Mouse (Mus musculus) midbrain, embryonic 11.5 days (tissue): ENCODE measurements around the gene Cox7a1. TPM values are rescaled to one million over a fixed set of nuclear protein-coding genes. Genes with fewer than 3 reads are reported as not detected.
"Not testable (repeated sequence)": the region's sequence is repeated elsewhere in the genome, so short reads cannot be mapped to it uniquely, and the experiment has no call there.

Experiments used
- ATAC-seq: fragments of 200-750 bp; cut with Nextera tagmentation; 2 replicates; pipeline ENCODE4 v1.8.0; 2017; ENCODE audit warnings: moderate TSS enrichment, moderate library complexity; ENCODE audit not compliant: low FRiP score
- DNase-seq: peaks from one replicate; pipeline ENCODE4 v3.0.0; 2015; ENCODE audit warnings: low spot score; ENCODE audit errors: missing footprints
- H3K27ac ChIP-seq: fragments of 300-500 bp; sonication (generic); 2 replicates; pipeline ENCODE4 v1.5.1; 2014; ENCODE audit warnings: low read depth, low read length
- H3K27me3 ChIP-seq: fragments of 300-500 bp; sonication (generic); 2 replicates; pipeline ENCODE4 v1.6.1; 2014; ENCODE audit warnings: mild to moderate bottlenecking, low read length, moderate library complexity, mixed read lengths; ENCODE audit not compliant: control insufficient read depth, insufficient read depth
- H3K36me3 ChIP-seq: fragments of 300-500 bp; sonication (generic); 2 replicates; pipeline ENCODE4 v1.6.1; 2014; ENCODE audit warnings: mild to moderate bottlenecking, low read length, moderate library complexity, mixed read lengths; ENCODE audit not compliant: control insufficient read depth, insufficient read depth
- H3K4me1 ChIP-seq: fragments of 300-500 bp; sonication (generic); 2 replicates; pipeline ENCODE4 v1.6.1; 2014; ENCODE audit warnings: low read length; ENCODE audit not compliant: control insufficient read depth, insufficient read depth
- H3K4me2 ChIP-seq: fragments of 300-500 bp; sonication (generic); 2 replicates; pipeline ENCODE4 v1.6.1; 2014; ENCODE audit warnings: mild to moderate bottlenecking, moderate library complexity
- H3K4me3 ChIP-seq: fragments of 300-500 bp; sonication (generic); 2 replicates; pipeline ENCODE4 v1.5.1; 2014; ENCODE audit warnings: low read depth, low read length
- H3K9ac ChIP-seq: fragments of 300-500 bp; sonication (generic); 2 replicates; pipeline ENCODE4 v1.6.1; 2014; ENCODE audit warnings: low read length
- H3K9me3 ChIP-seq: fragments of 300-500 bp; sonication (generic); 2 replicates; pipeline ENCODE4 v1.6.1; 2016; ENCODE audit warnings: low read length; ENCODE audit not compliant: control insufficient read depth
- WGBS: fragments of 180-500 bp; shearing (Covaris S2); extraction: QIAGEN DNeasy Blood & Tissue Kit; methylation state at CpG from one replicate; pipeline ENCODE4 v1.1.7; 2014; 5-methylcytosine and 5-hydroxymethylcytosine counted together
- polyA plus RNA-seq: library from polyadenylated mRNA; unstranded; fragments of >200 nt; fragmentation: Nextera tagmentation; extraction: Ambion mirVana; gene quantifications from 2 replicates; pipeline ENCODE4 v1.2.1, GENCODE M21; 2014

Cox7a1 gene
- polyA plus RNA-seq, 1 experiment from 2014 or later: 4.1 TPM

GRCm38 (mm10) chr7:30205383-30205782 is 21.4 kb downstream of the Cox7a1 start:
- no peak for ATAC-seq
- Histone ChIP-seq H3K27me3 (no peaks in the 10 kb centered on the region), H3K9me3 (no peaks in the 10 kb centered on the region), H3K9ac (no peak overlapping the region), H3K4me2 (no peak overlapping the region), H3K27ac (no peak overlapping the region), H3K4me3 (no peak overlapping the region), H3K4me1 (peaks cover 4% of the 10 kb centered on the region), H3K36me3 (no peaks in the 10 kb centered on the region)
- DNase-seq: peak; percentile 95
- 4% methylated on average over 2 of the region's 2 CpGs for WGBS

- ATAC-seq: not testable (repeated sequence)
Measured at GRCm38 (mm10) chr7:30206364-30206763, 22.4 kb downstream of the Cox7a1 start.

GRCm38 (mm10) chr7:30211025-30211424 is 27.1 kb downstream of the Cox7a1 start:
- ATAC-seq (no peak), DNase-seq (peak; percentile 51)
- no peak overlapping the region for H3K4me3 ChIP-seq
- no peak overlapping the region for H3K4me2 ChIP-seq
- 25% methylated on average over 4 of the region's 4 CpGs for WGBS
- H3K27ac ChIP-seq: no peak overlapping the region
- no peak overlapping the region for H3K9ac ChIP-seq
- no peaks in the 10 kb centered on the region for H3K4me1 ChIP-seq
- H3K9me3 ChIP-seq: no peaks in the 10 kb centered on the region
- H3K27me3 ChIP-seq: no peaks in the 10 kb centered on the region
- no peaks in the 10 kb centered on the region for H3K36me3 ChIP-seq

More at GRCm38 (mm10) chr7:30206364-30206763, 22.4 kb downstream of the Cox7a1 start:
- not testable (repeated sequence) for H3K4me3 ChIP-seq, H3K36me3 ChIP-seq, H3K9ac ChIP-seq, H3K9me3 ChIP-seq, H3K27ac ChIP-seq, H3K4me2 ChIP-seq, H3K27me3 ChIP-seq, H3K4me1 ChIP-seq
- peak; percentile 53 for DNase-seq
- 59% methylated on average over 5 of the region's 5 CpGs for WGBS

DNA sequence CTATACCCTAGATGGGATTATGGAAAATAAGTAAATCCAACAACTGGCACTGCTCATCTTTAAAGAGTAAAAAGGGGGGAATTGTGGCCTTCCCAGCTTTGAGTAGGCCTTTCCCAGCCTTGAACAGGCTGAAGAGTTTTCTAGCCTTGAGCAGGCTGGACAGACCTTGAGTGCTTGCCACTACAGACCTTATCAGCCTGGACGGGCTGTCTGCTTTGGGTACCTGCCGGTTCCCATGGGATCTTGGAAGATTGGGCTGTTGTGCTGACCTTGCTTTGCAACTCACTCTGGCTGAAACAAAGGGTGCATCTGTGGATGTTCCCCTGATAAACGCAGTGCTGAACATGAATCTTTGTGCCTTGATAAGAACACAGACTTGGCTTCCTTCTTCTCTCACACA is 29.9 kb downstream of the Cox7a1 start:
- Histone ChIP-seq H3K9me3 (no peaks in the 10 kb centered on the region), H3K36me3 (no peaks in the 10 kb centered on the region), H3K4me2 (no peak overlapping the region), H3K4me1 (no peaks in the 10 kb centered on the region), H3K4me3 (no peak overlapping the region), H3K27ac (no peak overlapping the region), H3K9ac (no peak overlapping the region), H3K27me3 (no peaks in the 10 kb centered on the region)
- no peak for ATAC-seq
- DNase-seq: no peak
- 89% methylated on average over 3 of the region's 3 CpGs for WGBS

GRCm38 (mm10) chr7:30215875-30216274 is 31.9 kb downstream of the Cox7a1 start:
- Histone ChIP-seq H3K36me3 (no peaks in the 10 kb centered on the region), H3K27ac (no peak overlapping the region), H3K4me1 (peaks cover 7% of the 10 kb centered on the region; the same call in 1 of the 2 replicates), H3K9me3 (no peaks in the 10 kb centered on the region), H3K4me2 (no peak overlapping the region), H3K9ac (no peak overlapping the region), H3K27me3 (no peaks in the 10 kb centered on the region), H3K4me3 (no peak overlapping the region)
- no peak for ATAC-seq
- WGBS: 73% methylated on average over 3 of the region's 3 CpGs
- peak; percentile 26 for DNase-seq

- DNase-seq (peak; percentile 99), ATAC-seq (peak; percentile 81)
- peak overlapping the region; percentile 35; the same call in 1 of the 2 replicates for H3K4me2 ChIP-seq
- no peak overlapping the region for H3K4me3 ChIP-seq
- H3K9me3 ChIP-seq: no peaks in the 10 kb centered on the region
- H3K9ac ChIP-seq: no peak overlapping the region
- H3K27me3 ChIP-seq: no peaks in the 10 kb centered on the region
- H3K4me1 ChIP-seq: peaks cover 7% of the 10 kb centered on the region; the same call in 1 of the 2 replicates
- H3K27ac ChIP-seq: no peak overlapping the region
- H3K36me3 ChIP-seq: no peaks in the 10 kb centered on the region
- WGBS: under 1% methylated on average over 15 of the region's 16 CpGs
Measured at GRCm38 (mm10) chr7:30216723-30217151, 32.8 kb downstream of the Cox7a1 start.

- WGBS: 78% methylated on average over 2 of the region's 2 CpGs
- DNase-seq (no peak), ATAC-seq (peak; percentile 52)
- H3K9me3 ChIP-seq: no peaks in the 10 kb centered on the region
- no peak overlapping the region for H3K4me3 ChIP-seq
- no peaks in the 10 kb centered on the region for H3K36me3 ChIP-seq
- H3K9ac ChIP-seq: no peak overlapping the region
- H3K27ac ChIP-seq: no peak overlapping the region
- no peaks in the 10 kb centered on the region for H3K27me3 ChIP-seq
- no peak overlapping the region for H3K4me2 ChIP-seq
- H3K4me1 ChIP-seq: peaks cover 7% of the 10 kb centered on the region; the same call in 1 of the 2 replicates
Measured at GRCm38 (mm10) chr7:30217277-30217676, 33.3 kb downstream of the Cox7a1 start.

- WGBS: 4% methylated on average over 16 of the region's 16 CpGs
- no peak overlapping the region for H3K27ac ChIP-seq
Measured at GRCm38 (mm10) chr7:30219293-30220007, 35.5 kb downstream of the Cox7a1 start.

DNA sequence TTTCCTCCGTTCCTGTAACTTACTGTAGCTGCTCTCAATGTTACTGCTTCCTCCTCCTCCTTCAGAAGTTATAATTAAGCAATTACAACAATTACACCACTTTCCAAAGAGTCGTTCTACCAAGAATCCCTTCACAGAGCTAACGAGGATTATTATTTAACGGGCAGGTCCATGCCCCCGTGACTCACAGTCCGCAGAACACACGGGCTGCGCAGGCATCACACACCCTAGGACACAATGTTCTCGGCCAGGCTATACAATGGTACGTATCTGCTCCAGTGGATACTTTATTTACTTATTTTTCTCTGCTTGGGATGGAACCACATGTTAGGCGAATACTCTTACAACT is 36.0 kb downstream of the Cox7a1 start:
- Histone ChIP-seq H3K4me3 (peak overlapping the region; percentile 34), H3K27me3 (no peaks in the 10 kb centered on the region), H3K9ac (peak overlapping the region; percentile 55), H3K4me1 (peaks cover 7% of the 10 kb centered on the region; the same call in 1 of the 2 replicates), H3K4me2 (peak overlapping the region; percentile 57), H3K27ac (no peak overlapping the region), H3K9me3 (no peaks in the 10 kb centered on the region), H3K36me3 (peaks cover 11% of the 10 kb centered on the region)
- DNase-seq (peak; percentile 81), ATAC-seq (no peak)
- 26% methylated on average over 11 of the region's 11 CpGs for WGBS

More at GRCm38 (mm10) chr7:30219293-30220007, 35.5 kb downstream of the Cox7a1 start:
- Histone ChIP-seq H3K9me3 (no peaks in the 10 kb centered on the region), H3K4me3 (peak overlapping the region; percentile 34), H3K36me3 (peaks cover 11% of the 10 kb centered on the region), H3K9ac (peak overlapping the region; percentile 55), H3K4me2 (peak overlapping the region; percentile 57), H3K27me3 (no peaks in the 10 kb centered on the region), H3K4me1 (peaks cover 7% of the 10 kb centered on the region; the same call in 1 of the 2 replicates)
- peak; percentile 57 for ATAC-seq
- peak; percentile 94 for DNase-seq
